Mouse (Mus musculus) spleen, postnatal 36 days (tissue): ENCODE measurements around the gene Klhl12.
"Not testable (repeated sequence)": the region's sequence is repeated elsewhere in the genome, so short reads cannot be mapped to it uniquely, and the experiment has no call there.

ENCODE experiments used
- DNase-seq, 2 experiments: peaks; one replicate each; pipeline ENCODE4 v3.0.0; 2022; ENCODE audit warnings: low spot score in 2 of 2, mixed read lengths in 1 of 2

The Klhl12 gene

DNA sequence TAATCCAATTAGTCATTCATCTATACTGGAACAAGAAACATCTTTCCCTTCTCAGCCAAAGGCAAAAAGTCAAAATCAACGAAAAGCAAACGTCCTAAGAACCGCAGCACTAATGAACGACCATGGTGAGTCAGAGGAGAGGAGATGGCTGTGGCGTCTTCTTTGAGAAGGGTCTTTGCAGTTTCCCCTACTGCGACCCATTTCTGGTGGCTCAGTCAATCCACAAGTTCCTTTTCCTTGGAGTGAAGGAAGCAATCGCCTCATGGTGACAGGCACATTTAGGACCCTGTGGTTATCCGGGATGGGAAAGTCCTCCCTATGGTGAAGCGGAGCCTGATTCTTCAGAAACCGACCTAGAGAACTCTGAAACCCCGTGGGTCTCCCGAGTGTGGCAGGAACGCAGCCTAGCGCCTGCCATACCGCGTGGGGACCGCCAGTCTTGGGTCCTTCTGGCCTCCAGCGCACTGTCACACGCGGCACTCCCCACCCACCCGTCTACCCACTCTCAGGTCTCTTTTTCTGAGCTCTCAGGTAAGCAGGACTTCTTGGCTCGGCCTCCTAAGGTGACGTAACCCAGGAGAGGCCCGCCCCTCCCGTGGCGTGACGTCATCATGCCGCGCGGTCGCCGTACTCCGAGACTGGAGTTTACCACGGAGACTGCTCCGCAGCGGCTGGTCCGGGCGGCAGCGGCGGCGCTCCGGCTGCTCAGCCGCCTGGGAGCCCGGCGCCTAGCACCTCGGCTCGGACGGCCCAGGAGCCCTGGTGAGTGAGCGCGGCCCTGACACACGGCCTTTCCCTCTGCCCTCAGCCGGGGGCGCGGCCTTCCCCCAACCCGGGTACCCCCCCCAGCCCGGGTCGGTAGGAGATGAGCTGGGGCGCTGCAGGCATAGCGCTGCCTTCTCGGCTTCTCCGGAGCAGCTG is at the start of gene Klhl12:
Gene Klhl12, plus strand, starts transcription at position 628 of the 921 bp plus-strand sequence.
- DNase-seq = peak; percentile 93 to 94

DNA sequence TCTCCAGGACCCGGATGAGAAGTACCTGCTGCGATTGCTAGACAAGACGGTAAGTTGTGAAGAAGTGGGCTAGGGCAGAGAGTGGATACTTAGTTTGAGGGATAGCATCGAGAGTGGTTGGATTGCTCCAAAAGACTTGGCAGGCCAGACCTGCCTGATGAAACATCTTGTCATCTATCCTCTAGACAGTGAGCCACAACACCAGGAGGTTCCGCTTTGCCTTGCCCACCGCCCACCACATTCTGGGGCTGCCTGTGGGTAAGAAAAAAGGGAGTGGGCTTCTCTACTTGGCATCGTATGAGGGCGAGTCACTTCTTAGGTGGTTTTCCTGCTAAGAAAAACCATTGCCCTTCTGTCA is 48.9 kb upstream of the Klhl12 start:
- no peak for DNase-seq

DNA sequence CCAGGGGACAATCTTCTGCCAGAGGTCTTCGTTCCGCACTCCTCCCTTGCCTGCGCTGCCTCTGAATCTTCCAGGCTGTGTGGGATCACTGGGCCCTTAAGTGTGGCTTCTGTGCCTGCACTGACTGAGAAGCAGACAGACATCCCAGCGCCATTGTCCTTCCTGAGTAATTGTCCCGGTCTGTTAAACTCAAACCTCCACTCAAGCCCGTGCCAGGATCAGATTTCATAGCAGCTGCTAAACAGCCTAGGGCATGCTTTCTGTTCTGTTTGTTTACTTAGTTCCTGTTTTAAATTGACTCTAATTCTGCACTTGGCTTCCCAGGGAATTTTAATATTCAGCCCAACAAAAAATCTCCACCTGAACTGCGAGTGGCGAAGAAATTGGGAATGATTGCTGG is 47.3 kb upstream of the Klhl12 start:
- no peak for DNase-seq

DNA sequence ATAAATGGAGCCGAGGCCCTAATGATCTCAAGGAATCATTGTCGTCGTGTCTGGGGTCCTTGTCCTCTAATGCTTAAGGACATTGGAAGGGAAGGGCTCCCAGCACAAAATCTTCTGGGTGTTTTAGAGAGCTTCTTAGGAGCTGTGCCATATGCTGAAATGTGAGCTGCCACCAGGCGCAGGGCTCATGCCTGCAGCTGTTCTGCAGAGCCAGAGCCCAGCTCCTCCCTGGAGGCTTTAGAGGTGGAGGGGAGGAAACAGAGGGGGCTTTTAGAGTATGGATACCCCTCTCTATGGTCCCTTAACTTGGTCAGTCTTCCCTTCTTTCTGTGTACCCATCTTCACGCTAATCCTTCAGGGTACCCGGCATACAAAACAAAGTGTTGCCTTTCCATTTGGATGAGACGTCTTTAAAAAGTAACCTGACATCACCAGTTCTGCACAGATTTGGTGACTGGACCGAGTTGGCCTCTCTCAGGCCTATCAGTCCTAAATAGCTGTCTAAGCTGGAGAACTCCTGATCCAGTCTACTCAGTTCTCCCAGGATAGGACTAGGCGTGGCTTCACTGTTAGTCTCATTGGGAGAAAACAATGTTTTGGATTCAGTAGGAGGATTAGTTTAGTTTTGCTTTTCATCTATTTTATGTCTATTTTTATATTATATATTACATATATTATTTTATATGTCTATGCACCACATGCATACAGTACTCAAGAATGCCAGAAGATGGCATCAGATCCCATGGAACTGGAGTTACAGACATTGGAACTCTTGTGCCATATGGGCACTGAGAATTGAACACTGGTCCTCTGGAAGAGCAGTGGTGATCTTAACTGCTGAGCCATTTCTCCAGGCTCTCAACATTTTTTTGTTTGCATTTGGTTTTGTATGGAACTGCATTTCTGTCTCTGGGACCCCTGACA is 43.4 kb upstream of the Klhl12 start:
- no peak for DNase-seq

DNA sequence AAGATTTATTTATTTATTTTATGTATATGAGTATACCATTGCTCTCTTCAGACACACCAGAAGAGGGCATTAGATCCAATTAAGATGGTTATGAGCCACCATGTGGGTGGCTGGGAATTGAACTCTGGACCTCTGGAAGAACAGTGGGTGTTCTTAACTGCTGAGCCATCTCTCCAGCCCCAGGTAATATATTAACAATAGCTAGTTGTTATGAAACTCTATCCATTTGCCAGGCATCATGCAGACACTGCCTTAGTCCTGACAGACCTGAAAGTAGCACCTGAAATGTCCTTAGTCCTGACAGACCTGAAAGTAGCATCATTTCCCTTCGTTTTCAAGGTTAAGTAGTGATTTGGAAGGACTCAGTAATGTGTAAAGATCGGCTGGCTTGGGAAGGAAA is 41.3 kb upstream of the Klhl12 start:
- DNase-seq = no peak

DNA sequence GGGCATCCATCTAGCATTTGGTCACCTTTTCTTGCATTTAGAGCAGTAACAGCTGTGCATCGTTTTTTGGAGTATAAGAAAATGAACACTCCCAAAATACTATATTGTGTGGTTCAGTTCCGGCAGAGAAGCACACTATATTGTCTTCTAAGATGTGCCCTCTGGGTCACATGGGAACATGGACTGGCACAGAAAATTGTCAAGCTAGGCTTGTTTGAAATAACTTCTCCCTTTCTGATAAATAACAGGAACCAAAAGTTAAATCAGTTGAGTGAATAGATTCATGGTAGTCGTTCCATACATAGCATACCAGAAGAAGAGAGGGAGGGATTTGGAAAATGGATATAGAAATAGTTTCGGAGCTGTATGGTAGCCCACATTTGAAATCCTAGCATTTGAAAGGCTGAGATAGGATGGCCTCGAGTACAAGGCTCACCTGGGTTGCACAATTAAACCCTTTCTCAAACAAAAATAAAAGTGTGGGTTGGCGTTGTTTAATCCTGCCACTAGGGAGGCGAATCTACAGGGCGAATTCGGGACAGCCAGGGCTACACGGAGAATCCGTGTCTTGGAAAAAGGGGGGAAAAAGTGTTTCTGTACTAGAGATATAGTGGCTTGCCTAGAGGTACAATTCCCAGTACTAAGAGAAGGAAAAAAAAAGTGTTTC is 40.7 kb upstream of the Klhl12 start:
- no peak for DNase-seq

DNA sequence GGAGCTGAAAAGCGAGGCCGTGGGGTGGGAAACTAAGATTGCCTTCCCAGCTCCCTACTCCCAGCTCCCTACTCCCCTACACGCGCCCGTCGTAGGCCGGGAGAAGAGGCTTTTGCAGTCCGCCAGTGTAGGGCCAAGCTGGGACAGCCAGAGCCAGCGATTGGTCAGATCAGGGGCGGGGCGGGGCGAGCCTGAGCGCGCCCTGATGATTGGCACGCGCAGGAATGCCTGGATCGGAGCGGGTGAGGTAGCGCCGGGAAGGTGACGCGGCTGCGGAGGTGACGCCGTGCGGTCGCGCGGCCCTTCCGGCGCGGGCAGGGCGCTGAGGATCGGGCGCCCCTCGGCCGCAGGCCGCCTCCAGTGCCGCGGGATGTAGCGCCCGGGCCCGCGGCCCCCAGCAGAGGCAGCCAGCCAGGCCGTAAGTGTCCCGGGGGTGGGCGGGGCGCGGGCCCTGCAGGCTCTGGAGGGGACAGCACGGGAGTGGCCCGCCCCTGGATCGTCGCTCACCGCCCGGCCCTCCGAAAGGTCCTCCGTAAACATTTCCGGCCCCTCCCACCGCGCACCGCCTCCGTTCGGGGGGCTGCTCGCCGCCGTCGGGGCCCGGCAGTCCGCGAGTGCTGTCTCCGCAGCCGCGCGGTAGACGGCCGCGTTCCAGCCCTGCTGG is 40.0 kb upstream of the Klhl12 start, which contains the start of gene Adipor1:
Gene Adipor1, plus strand, starts transcription at position 211 of the 664 bp plus-strand sequence.
- peak; percentile 96 to 97 for DNase-seq

DNA sequence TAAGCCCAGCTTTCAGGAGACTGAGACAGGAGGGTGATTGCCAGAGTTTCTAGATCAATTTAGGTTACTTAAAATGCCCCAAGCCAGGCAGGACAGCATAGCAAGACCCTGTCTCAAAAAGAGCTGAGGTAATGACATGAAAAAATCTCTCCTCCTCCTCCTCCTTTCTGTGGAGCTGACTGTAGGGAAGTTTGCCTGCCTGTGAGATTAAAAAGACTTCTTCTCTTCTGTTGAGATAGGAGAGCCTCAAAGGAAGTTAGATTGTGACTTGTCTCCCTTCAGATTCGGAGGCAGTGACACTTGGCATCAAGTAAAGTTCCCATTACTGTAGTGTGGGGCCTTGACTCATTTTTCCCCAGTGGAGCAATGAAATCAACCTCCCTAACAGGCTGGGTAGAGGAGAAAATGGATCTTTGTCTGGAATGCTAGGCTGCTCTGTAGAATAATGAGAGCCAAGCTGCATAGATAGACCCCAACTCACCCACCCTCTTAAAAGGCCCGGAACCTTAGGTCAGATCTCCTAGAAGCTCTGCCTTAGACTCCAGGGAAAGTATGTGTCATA is 36.8 kb upstream of the Klhl12 start:
- DNase-seq = no peak

DNA sequence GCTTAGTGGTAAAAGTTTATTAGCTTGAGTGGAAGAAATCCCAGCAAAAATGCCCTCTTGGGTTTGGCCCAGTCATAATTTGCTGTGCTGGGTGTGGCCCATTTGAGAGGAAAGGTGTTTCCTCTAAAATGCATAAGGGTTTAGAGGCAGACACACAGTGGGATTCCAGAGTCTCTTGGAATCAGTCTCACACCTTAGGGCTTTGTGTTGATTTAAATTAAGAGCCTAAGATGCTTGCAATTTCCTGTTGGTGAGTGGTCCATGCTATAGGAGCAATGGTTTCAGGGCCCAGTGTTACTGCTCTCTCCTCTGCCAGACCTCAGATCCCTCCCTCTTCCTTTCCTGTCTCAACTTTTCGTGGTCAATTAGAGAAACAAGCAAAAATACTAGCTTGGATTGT is 36.2 kb upstream of the Klhl12 start:
- DNase-seq = no peak

DNA sequence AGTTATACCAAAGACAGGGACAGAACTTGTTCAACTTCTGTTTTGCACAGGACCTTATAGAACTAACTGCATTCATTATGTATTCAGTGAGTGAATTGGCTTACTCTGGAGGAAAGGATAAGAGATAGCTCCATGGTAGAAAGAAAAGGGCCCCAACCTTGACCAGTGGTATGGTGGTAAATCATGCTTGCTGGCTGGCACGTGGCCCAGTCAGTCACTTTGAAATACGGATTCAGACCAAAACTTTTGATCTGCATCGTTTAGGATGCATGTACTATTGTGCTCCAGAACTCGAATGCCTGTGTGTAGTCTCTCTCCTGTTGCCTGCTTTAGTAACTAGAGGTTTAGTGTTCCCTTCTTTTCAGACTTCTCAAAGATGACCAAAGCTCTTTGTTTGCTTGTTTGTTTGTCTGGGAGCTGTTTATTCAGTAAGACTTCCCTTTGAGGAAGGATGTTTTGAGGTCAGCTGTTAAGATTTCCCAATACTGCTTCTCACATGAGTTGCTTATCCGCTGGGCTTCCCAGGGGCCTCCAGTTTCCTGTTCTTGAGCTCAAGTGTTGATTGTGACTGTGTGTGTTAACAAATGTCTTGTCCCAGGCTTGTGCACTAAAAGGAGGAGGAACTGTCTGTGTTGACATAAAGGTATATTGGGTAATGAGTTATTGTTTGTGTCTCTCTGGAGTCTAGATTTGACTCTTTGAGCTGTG is 35.4 kb upstream of the Klhl12 start:
- peak in 1 of 2 experiments; percentile 31 for DNase-seq

DNA sequence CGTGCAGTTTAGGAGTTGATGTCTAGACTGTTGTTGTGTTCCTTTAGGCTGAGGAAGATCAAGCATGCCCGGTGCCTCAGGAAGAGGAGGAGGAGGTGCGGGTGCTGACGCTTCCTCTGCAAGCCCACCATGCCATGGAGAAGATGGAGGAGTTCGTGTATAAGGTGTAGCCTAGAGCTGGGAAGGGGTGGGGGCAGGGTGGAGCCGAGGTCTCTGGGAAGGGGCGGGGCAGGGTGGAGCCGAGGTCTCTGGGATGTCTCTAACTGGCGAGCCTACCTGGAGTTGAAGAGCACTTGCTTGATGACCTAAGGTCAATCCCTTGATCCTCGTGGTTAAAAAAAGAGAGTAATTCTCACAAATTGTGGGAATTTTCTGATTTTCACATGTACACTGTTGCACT is 31.4 kb upstream of the Klhl12 start:
- DNase-seq = peak in 1 of 2 experiments; percentile 17

DNA sequence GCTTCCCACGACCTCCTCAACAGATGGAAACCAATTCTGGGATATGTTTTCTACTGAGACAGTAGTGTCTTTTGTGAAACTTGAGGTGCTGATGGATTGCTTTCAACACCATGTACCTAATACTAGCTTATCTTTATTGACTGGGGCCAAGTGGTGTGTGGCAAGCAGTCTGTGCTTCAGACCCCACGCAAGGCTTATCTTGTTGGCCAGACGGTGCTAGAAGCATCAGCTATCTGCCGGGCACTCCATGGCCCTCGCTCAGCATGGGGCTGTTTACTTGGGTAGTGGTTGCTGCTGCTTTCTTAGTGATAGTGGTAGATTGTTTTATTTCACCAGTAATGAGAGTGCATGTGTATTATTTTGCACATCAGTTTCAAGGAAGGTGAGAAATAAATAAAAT is 29.0 kb upstream of the Klhl12 start:
- peak; percentile 69 to 82 for DNase-seq

DNA sequence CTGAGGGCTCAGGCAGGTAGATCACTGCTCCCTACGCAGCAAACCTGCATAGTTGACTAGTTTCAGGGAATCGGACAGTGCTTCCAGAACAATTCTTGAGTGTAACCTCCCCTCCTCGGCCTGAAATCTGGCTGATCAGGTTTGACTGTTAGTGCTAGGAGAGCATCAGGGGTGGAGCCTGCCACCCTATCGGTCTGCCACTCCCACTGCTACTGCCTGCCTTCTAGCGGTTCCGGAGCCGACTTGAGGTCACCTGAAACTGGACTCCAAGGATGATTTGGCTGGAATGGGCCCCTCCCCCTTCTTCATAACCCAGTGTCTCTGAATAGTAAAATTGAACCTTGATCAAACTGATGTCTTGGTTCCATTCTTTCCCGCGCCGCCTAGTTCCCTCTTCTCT is 22.3 kb upstream of the Klhl12 start:
- DNase-seq = no peak

DNA sequence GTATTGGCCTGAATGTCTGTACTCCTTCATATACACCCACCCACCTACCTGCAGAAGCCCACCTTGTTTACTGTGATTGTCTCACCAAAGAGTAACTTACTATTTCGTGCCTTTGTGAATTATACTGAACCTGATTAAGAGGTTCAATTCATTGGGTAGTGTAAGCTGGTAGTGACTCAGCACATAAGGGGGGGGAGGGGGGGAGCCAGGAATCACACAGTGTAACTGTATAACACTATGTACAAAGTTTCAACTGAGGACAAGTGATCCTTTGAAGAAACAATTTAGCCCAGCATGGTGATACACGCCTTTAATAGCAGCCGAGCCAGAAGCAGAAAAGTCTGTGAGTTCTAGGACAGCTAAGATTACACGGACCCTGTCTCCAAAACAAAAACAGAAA is 21.9 kb upstream of the Klhl12 start:
- no peak for DNase-seq

DNA sequence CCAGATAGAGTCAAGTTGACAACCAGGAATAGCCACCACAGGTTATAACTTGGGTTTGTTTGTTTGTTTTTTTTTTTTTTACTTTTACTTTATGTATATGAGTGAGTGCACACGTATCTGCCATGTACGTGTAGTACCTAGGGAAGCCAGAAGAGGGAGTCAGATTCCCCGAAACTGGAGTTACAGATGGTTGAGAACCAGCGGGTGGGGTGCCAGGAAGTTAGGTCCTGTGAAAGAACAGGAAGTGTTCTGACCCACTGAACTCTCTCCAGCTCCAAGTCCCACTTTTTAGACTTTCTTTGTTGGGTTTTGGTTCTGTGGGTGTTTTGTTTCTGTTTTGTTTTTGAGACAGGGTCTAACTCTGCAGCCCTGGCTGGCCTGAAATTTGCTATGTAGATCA is 19.9 kb upstream of the Klhl12 start:
- peak; percentile 31 to 48 for DNase-seq

DNA sequence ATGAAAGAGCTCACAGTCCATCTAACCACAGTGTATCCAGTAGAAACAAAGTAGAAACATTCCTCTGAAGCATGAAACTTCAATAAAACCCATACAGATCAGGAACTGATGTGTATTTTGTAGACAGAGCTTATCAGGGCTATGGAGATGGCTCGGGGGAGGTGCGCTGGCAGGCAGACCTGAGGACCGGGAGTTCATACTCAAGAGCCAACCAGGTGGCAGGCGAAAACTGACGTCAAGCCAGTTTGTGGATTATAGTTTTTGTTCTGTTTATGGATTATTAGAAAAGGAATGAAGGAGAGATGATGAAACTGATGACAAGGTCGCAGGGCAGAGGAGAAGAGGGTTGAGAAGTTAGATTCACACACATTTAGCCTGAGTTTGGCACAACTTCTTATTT is 14.9 kb upstream of the Klhl12 start:
- DNase-seq = no peak

DNA sequence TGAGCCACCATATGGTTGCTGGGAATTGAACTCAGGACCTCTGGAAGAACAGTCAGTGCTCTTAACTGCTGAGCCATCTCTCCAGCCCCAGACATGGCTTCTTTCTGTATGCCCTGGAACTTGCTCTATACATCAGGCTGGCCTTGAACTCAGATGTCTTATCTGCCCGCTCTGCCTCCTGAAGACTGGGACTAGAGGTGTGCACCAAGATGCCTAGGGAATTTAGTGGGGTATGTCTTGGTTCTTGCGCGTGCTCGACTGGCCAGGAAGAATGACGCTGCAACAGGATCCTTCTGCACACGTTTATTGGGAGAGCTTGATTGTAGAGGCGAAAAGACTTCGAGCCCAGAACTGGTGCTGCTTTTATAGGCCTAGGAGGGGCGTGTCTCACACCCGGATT is 13.6 kb upstream of the Klhl12 start:
- not testable (repeated sequence) for DNase-seq

DNA sequence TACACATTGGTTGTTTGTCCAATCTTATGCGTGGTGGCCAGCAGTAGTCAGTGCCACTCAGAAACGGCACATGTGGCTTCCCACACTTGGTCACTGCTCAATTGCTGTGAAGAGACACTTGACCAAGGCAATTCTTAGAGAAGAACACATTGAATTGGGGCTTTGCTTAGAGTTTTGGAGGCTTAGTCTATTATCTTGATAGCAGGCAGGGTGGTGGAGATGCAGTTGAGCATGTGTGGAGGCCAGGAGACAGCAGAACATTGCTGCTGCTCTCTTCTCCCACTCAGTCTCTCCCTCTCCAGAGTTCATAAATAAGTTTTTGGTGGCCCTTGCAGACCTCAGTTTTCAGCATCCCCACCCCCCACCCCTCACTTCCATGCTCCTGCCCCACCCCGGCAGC is 12.9 kb upstream of the Klhl12 start:
- no peak for DNase-seq

DNA sequence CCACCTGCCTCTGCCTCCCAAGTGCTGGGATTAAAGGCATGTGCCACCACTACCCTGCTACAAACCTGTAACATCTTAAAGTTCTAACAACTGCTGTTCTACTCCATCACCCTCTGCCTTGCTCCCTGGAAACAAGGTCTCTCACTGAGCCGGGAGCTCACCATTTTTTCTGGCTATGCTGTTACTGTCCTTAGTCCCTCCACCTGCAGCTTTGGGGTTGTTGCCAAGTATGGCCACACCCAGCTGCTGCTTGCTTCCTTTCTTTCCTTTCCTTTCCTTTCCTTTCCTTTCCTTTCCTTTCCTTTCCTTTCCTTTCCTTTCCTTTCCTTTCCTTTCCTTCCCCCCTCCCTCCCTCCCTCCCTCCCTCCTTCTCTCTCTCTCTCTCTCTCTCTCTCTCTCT is 12.0 kb upstream of the Klhl12 start:
- not testable (repeated sequence) for DNase-seq

DNA sequence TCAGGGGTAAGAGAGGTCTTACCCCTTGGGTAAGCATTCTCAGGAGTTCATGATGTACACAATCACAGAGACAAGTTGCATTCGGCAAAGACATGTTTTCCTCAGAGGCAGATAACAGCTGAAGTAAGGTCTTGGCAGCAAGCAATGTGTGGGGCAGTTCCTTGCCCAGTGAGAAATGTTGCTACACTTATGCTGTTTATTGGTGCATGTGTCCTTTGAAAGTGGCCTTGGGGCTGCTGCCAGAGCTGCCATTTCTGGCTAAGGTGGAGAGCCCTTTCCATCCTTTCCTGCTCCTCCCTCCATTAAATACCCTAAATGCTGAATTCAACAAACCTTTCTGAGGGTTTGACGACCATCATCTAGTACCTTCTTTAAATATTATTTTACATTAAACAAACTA is 9.9 kb upstream of the Klhl12 start:
- no peak for DNase-seq
